Mouse (Mus musculus) forebrain, embryonic 11.5 days (tissue): ENCODE measurements around the gene Tmem104. TPM values are rescaled to one million over a fixed set of nuclear protein-coding genes. Genes with fewer than 3 reads are reported as not detected.

Experiments used
- ATAC-seq: fragments of 200-750 bp; cut with Nextera tagmentation; replicated peaks from 2 replicates; pipeline ENCODE4 v1.8.0; 2017; ENCODE audit warnings: moderate TSS enrichment; ENCODE audit not compliant: low FRiP score
- DNase-seq: peaks from one replicate; pipeline ENCODE4 v3.0.0-alpha.2; 2017; ENCODE audit warnings: low spot score
- H3K27ac ChIP-seq: fragments of 300-500 bp; sonication (generic); 2 replicates; pipeline ENCODE4 v1.5.1; 2014; ENCODE audit warnings: low read depth, low read length
- H3K27me3 ChIP-seq: fragments of 300-500 bp; sonication (generic); 2 replicates; pipeline ENCODE4 v1.6.1; 2014; ENCODE audit warnings: mild to moderate bottlenecking, low read length, mixed read lengths; ENCODE audit not compliant: control insufficient read depth, insufficient read depth
- H3K36me3 ChIP-seq: fragments of 300-500 bp; sonication (generic); 2 replicates; pipeline ENCODE4 v1.6.1; 2014; ENCODE audit warnings: mild to moderate bottlenecking, low read length, moderate library complexity, mixed read lengths; ENCODE audit not compliant: control insufficient read depth, insufficient read depth
- H3K4me1 ChIP-seq: fragments of 300-500 bp; sonication (generic); replicated peaks from 2 replicates; pipeline ENCODE4 v1.6.1; 2014; ENCODE audit warnings: low read length, mixed read lengths; ENCODE audit not compliant: control insufficient read depth, insufficient read depth
- H3K4me2 ChIP-seq: fragments of 300-500 bp; sonication (generic); 2 replicates; pipeline ENCODE4 v1.6.1; 2014; ENCODE audit warnings: low read depth, mild to moderate bottlenecking, low read length, moderate library complexity, mixed read lengths; ENCODE audit not compliant: severe bottlenecking
- H3K4me3 ChIP-seq: fragments of 300-500 bp; sonication (generic); 2 replicates; pipeline ENCODE4 v1.5.1; 2014; ENCODE audit warnings: low read depth, low read length
- H3K9ac ChIP-seq: fragments of 300-500 bp; sonication (generic); 2 replicates; pipeline ENCODE4 v1.6.1; 2014; ENCODE audit warnings: low read length
- H3K9me3 ChIP-seq: fragments of 300-500 bp; sonication (generic); 2 replicates; pipeline ENCODE4 v1.6.1; 2016; ENCODE audit warnings: low read length, mixed read lengths; ENCODE audit not compliant: control insufficient read depth
- WGBS: fragments of 180-500 bp; shearing (Covaris S2); extraction: QIAGEN DNeasy Blood & Tissue Kit; methylation state at CpG from one replicate; pipeline ENCODE4 v1.1.7; 2014; 5-methylcytosine and 5-hydroxymethylcytosine counted together
- polyA plus RNA-seq: library from polyadenylated mRNA; unstranded; fragments of >200 nt; fragmentation: Nextera tagmentation; extraction: Ambion mirVana; gene quantifications from 2 replicates; pipeline ENCODE4 v1.2.1, GENCODE M21; 2014

Gene Tmem104
- polyA plus RNA-seq, 1 experiment from 2014 or later: 9.2 TPM

DNA sequence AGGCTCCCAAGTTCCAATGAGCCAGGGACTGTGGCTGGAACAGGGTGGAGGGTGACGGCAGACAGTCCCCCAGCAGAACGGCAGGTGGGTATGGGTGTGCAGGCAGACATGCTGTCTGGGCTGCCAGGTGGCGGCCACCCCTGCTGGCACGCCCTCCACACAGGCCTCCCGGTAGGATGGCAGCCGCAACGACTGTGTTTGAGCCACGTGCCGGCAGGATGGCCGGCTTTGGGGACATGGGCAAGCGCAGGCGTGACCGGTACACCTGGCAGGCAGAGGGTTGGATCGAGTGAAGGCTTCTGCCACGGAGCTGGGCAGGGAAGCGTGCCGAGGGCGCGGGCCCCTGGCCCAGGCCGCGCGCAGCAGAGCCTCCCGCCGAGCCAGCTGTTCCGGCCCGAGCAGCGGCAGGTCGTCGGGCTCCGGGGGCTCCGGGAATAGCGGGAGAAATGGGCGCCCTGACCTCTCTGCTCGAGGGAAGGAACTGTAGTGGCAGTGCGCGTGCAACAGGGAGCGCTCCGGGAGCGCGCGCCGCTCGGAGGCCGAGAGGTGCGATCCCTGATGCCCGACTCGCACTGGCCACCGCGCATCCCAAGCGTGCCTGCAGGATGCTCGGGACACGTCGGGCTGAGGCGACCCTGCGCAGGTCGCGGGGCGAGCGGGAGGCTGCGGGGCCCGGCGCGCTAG, 62.6 kb downstream of the Tmem104 start:
- no peaks in the 10 kb centered on the region for H3K36me3 ChIP-seq
- H3K9ac ChIP-seq: peak overlapping the region; percentile 47
- 2% methylated on average over 60 of the region's 63 CpGs for WGBS
- ATAC-seq (0 out of 2 replicates have a peak, but pooled peaks have one; percentile 31), DNase-seq (no peak)
- H3K9me3 ChIP-seq: no peaks in the 10 kb centered on the region
- peak overlapping the region; percentile 44 for H3K4me3 ChIP-seq
- peaks cover 34% of the 10 kb centered on the region for H3K27me3 ChIP-seq
- H3K27ac ChIP-seq: no peak overlapping the region
- peak overlapping the region; percentile 95 for H3K4me2 ChIP-seq
- H3K4me1 ChIP-seq: peaks cover 3% of the 10 kb centered on the region; the same call in 1 of the 2 replicates

DNA sequence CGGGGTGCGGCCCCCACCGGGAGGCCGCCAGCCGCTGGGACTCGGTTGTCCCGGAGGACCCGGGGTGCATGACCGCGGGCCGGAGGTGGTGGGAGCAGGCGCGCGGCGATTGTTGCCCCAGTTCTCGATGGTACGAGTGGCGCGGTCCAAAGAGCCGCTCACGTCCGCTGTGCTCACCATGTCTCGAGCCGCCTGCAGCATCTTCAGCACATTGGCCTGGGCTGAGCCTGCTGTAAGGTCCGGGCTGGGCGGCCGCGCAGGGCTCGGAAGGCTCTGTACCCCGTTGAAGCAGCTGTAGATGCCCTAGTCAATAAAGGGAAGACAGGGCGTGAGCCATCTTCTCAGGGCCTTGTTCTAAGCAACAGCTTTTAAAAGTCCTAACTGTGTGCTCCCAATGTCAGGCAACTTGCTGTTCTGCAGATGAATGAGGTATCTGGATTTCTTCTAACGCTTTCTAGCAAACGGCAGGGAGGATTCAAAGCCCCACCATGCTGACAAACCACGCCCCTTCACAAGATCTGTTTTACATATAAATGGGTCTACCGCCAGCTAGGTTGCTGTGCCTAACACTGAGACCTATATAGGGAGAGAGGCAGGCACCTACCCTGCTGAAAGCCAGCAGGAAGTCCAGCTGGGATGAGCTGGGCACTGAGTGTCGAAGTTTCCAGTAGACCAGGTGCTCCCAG, 63.3 kb downstream of the Tmem104 start:
- DNase-seq (no peak), ATAC-seq (no peak)
- H3K27me3 ChIP-seq: peaks cover 34% of the 10 kb centered on the region
- H3K4me1 ChIP-seq: peaks cover 3% of the 10 kb centered on the region; the same call in 1 of the 2 replicates
- H3K4me2 ChIP-seq: peak overlapping the region; percentile 95
- H3K9me3 ChIP-seq: no peaks in the 10 kb centered on the region
- H3K9ac ChIP-seq: peak overlapping the region; percentile 47
- no peaks in the 10 kb centered on the region for H3K36me3 ChIP-seq
- WGBS: 2% methylated on average over 36 of the region's 36 CpGs
- no peak overlapping the region for H3K27ac ChIP-seq
- peak overlapping the region; percentile 44 for H3K4me3 ChIP-seq

DNA sequence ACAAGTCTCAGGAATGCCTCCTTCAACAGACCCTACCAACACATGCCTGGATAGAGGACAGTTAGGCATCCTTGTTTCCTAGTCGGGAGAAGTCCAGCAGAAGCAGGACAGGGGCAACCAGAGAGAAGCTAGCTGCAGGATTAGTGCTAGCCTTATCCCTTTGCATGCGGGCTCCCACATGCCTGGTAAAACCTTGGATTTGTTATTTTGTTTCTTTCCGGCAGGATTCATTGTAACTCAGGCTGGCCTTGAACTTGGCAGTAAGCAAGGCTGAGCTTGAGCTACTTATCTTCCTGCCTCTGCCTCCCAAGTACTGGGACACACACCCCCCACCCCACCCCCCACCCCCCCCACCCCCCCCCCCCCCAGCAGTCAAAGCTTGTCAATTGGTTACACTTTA, 64.0 kb downstream of the Tmem104 start:
- Histone ChIP-seq H3K9me3 (no peaks in the 10 kb centered on the region), H3K4me3 (no peak overlapping the region), H3K36me3 (no peaks in the 10 kb centered on the region), H3K27me3 (peaks cover 36% of the 10 kb centered on the region), H3K27ac (no peak overlapping the region), H3K9ac (no peak overlapping the region), H3K4me2 (no peak overlapping the region; the same call in 1 of the 2 replicates), H3K4me1 (peaks cover 3% of the 10 kb centered on the region; the same call in 1 of the 2 replicates)
- WGBS: 53% methylated on average over 3 of the region's 3 CpGs
- ATAC-seq: no peak
- no peak for DNase-seq

DNA sequence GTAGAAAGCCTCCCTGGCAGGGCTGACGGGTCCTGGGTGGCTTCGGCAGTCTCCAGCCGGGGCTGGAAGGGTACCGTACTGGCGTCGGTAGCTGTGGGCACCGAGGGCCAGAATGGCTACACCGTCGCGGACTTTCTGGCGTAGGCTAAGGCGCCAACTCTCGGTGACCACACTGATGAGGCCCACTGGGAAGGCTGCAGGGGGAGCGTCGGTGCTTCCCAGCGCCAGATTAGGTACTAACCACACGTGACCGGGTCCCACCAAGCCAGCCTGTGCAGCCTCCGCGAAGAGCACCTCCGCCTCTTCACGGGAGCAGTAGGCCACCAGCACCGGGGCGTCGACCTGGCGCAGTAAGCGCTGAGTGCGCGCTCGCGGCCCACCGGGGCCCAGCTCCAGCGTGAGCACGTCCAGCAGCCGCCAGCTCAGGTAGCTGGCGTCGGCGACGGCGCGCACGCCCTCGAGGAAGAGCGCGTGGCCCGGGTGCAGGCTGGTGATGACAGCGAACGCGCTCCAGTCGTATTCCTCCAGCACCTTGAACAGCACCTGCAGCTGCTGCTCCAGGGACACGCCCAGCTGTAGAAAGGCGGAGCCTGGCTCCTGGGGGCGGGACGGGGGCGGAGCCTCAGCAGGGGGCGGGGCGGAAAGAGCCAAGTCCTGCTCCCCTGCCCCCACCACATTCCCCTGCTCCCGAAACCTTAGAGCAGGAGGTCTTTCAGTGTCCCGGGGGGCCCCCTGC, 70.7 kb downstream of the Tmem104 start:
- Histone ChIP-seq H3K9ac (no peak overlapping the region), H3K36me3 (no peaks in the 10 kb centered on the region), H3K4me1 (0 out of 2 replicates have a peak, but pooled peaks cover 3% of the 10 kb centered on the region), H3K27me3 (peaks cover 33% of the 10 kb centered on the region), H3K4me3 (peak overlapping the region; percentile 5; the same call in 1 of the 2 replicates), H3K9me3 (no peaks in the 10 kb centered on the region), H3K4me2 (peak overlapping the region; percentile 31; the same call in 1 of the 2 replicates), H3K27ac (no peak overlapping the region)
- peak; percentile 63 for DNase-seq
- 21% methylated on average over 48 of the region's 59 CpGs for WGBS
- no peak for ATAC-seq

DNA sequence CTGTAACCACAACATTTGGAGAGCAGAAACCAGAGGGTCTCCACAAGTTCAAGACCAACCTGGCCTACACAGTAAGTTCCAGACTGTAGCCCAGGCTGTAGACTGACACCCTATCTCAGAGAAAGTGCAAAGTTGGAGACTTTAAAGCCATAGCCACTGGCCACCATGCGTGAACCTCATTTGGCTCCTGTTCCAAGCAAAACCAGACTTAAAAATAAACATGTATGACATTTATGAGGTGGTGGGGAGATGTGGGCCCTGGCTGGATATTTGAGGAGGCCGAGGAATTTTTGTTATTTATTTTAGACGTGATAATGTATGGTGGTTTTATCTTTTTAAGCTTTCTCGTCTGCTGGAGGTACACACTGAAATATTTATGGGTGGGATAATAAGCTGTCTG, 71.8 kb downstream of the Tmem104 start:
- Histone ChIP-seq H3K4me2 (no peak overlapping the region), H3K4me1 (0 out of 2 replicates have a peak, but pooled peaks cover 3% of the 10 kb centered on the region), H3K27me3 (peaks cover 42% of the 10 kb centered on the region), H3K36me3 (no peaks in the 10 kb centered on the region), H3K9me3 (no peaks in the 10 kb centered on the region), H3K4me3 (no peak overlapping the region), H3K27ac (no peak overlapping the region), H3K9ac (no peak overlapping the region)
- no peak for ATAC-seq
- DNase-seq: no peak
- WGBS: 80% methylated on average over 4 of the region's 4 CpGs

DNA sequence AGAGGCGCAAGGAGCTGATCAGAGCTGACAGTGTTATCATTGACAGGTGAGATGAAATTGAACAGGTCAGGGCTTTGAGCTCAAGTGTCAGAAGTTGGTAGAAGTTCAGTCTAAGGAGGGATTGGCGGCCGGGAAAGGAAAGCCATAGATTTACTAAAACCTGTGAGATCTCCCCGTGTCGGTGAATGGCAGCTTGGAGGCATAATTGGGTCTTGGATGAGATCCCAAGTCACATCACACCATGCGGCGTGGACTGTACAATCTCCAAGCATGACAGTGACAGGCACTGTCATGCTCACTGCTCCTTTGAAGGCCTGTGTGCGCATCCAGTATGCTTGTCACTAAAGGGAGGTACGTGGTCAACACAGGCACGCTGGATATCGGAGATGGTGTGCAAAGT, 75.7 kb downstream of the Tmem104 start:
- 85% methylated on average over 11 of the region's 11 CpGs for WGBS
- Histone ChIP-seq H3K9me3 (no peaks in the 10 kb centered on the region), H3K9ac (no peak overlapping the region), H3K4me2 (no peak overlapping the region), H3K36me3 (no peaks in the 10 kb centered on the region), H3K4me1 (peaks cover 16% of the 10 kb centered on the region), H3K27ac (no peak overlapping the region), H3K4me3 (no peak overlapping the region), H3K27me3 (peaks cover 65% of the 10 kb centered on the region)
- DNase-seq: no peak
- ATAC-seq: no peak

DNA sequence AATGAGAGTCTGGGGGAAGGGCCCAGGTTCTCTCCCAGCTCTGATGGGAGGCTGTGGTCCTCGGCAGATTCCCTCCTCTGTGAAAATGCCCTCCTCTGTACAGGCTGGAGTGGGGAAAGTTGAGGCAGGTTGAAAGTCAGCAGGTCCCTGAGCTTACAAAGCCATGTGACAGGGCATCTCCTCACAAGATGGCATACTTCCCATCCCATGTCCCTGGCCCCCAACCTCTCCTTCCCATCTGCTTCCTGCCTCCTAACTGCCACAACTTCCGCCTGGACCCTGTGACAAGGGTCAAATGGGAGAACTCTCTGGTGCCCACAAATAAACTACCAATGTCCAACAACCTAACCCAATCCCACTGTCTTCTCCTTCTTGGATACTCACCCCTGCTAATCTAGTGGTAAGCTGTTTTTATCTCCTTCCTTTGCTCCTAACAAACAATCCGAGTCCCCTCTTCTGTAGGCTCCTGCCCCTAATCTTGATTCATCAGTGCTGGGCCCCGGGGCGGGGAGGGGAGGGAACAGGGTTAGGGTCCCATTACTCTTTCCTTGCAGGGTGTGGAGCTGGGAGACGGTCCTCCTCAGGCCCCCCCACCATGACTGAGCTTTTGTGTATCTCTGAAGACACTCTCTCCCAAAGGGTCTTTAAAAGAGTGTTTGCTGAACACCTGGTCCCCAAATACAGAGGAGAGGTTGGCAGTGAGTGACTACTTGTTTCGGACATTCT, 77.0 kb downstream of the Tmem104 start:
- Histone ChIP-seq H3K36me3 (no peaks in the 10 kb centered on the region), H3K27ac (no peak overlapping the region), H3K4me2 (no peak overlapping the region), H3K9ac (no peak overlapping the region), H3K4me1 (peaks cover 14% of the 10 kb centered on the region), H3K4me3 (no peak overlapping the region), H3K27me3 (peaks cover 60% of the 10 kb centered on the region), H3K9me3 (no peaks in the 10 kb centered on the region)
- no peak for ATAC-seq
- WGBS: 63% methylated on average over 7 of the region's 7 CpGs
- no peak for DNase-seq
